ENCODE assay signal across 12 mouse cellular contexts in genomic region chr16:10981493-10982070, GRCm38 (mm10).
DNase-seq lines count a peak whose midpoint lies in the region.
"Had no signal": no experiment of that assay in that cellular context is flagged by ENCODE, and none has a peak within 500 bp of the region (broad histone marks: within the 10 kb centered on the region; RNA-seq: fewer than 3 reads in every experiment).

No protein-coding gene starts in this region.

- peak; percentile 40 for DNase-seq in gastrocnemius, adult 18-20 months (ENCODE audit: low spot score)
- no peak for DNase-seq in gastrocnemius, postnatal 4 days (ENCODE audit: low spot score in 2 of 2)
- DNase-seq in kidney, postnatal 10 days, result peak; percentile 57
- DNase-seq in kidney, adult 11 months, result no peak
- DNase-seq in NIH3T3 (ENCODE audit: low read depth), result peak; percentile 72
- peak; percentile 39 to 55 for DNase-seq in kidney, postnatal 36 days
- DNase-seq in B cell, adult 2 months, result no peak
- DNase-seq in retina, embryonic 14.5 days (ENCODE audit: low spot score), result no peak
- DNase-seq: cerebellum, adult 11-12 months; heart, postnatal 10 days; lung, postnatal 36 days; thymus, adult 18-20 months had no signal

Comparison
In these comparisons a context has a peak if more than half of its experiments do, and no peak if none do; other contexts are left out.
1. DNase-seq: peak in gastrocnemius, adult 18-20 months (single experiment), kidney, postnatal 10 days (single experiment), NIH3T3 (single experiment) and kidney, postnatal 36 days (2 of 2); none in gastrocnemius, postnatal 4 days (0 of 2), kidney, adult 11 months (single experiment), B cell, adult 2 months (0 of 2) and retina, embryonic 14.5 days (single experiment).